Mouse (Mus musculus) adrenal gland, postnatal 10 days (tissue): ENCODE results near the gene Anxa4. TPM values are rescaled to one million over a fixed set of nuclear protein-coding genes. Genes with fewer than 3 reads are reported as not detected.

Experiments
- total RNA-seq, 2 experiments: library from RNA; stranded (reverse); gene quantifications; 2 replicates each; pipeline ENCODE4 v1.2.3; 2021

The Anxa4 gene
- total RNA-seq, 2 experiments from 2014 or later, result 56.1 to 61.2 TPM

Other genes with a start within 250 kb of the Anxa4 start
- 1 to 10 TPM in 1 of 2 experiments, under 1 TPM in 1; 0.60 to 1.1 TPM for gene Asprv1, start 165.4 kb downstream of the Anxa4 start, total RNA-seq
- gene Mxd1, start 124.4 kb downstream of the Anxa4 start, total RNA-seq, result 10 to 100 TPM in 1 of 2 experiments, 1 to 10 TPM in 1; 8.7 to 10.4 TPM
- 10 to 100 TPM; 59.0 to 63.9 TPM for gene Snrnp27, start 109.1 kb downstream of the Anxa4 start, total RNA-seq
- gene Gmcl1, start 60.2 kb downstream of the Anxa4 start, total RNA-seq, result 10 to 100 TPM; 12.2 to 15.9 TPM
- 10 to 100 TPM; 63.1 to 69.5 TPM for gene Aak1, start 55.9 kb upstream of the Anxa4 start, total RNA-seq
- gene Nfu1, start 215.7 kb upstream of the Anxa4 start, total RNA-seq, result 100 to 1,000 TPM in 1 of 2 experiments, 10 to 100 TPM in 1; 88.7 to 100 TPM
- gene Gfpt1, start 249.3 kb upstream of the Anxa4 start, total RNA-seq, result 10 to 100 TPM; 35.1 to 35.7 TPM